Mouse (Mus musculus) G1E-ER4 (cell line): ENCODE data around the gene Omp. TPM values are rescaled to one million over a fixed set of nuclear protein-coding genes. Genes with fewer than 3 reads are reported as not detected.

Experiments
- GATA1 ChIP-seq: IDR thresholded peaks from one replicate; pipeline ENCODE4 v1.8.0; 2012; ENCODE audit warnings: low read length, inconsistent platforms
- polyA plus RNA-seq: library from polyadenylated mRNA; stranded (reverse); fragments of >175 nt; gene quantifications from 2 replicates; pipeline ENCODE4 v1.2.3, GENCODE M21; 2012

The Omp gene
- polyA plus RNA-seq, 1 experiment: not detected

DNA sequence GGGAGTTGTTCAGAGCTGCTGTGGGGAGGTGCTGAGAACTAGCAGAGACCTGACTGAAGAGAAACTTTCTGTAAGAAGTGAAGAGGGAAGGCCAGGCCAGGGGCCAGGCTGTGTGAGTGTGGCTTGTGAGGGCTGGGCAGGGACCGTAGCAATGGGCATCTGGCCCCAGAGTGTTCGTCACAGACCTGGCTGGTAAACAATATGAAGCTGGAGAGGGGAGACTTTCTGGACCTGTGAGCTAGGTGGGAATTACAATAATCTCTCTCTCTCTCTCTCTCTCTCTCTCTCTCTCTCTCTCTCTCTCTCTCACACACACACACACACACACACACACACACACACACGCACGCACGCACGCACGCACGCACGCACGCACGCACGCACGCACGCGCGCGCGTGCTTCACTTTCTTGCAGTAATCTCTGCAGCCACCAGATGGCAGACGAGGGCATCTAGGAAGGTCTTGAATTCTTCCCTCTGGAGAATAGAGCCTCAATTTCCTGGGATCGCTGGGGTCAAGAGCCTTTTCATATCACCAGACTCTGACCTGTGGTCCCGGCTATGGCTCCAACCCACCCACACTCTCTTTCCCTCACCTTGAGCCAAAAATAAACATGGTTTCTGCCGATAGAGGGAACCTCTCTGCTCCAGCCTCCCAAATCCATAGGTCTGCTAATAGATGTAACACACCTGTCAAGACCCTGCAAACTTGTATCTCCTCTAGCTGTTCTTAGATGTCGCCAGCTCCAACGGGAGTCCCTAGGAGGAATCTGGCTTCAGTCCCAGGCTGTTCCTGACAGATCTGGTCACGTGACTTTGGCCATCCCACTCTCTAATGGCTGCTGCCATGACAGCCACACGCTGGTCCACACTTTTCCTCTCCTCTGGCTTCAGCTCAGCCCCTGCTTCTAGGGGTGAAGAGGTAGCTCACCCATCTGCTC is 42.0 kb downstream of the Omp start:
- no peak for TF ChIP-seq GATA1

DNA sequence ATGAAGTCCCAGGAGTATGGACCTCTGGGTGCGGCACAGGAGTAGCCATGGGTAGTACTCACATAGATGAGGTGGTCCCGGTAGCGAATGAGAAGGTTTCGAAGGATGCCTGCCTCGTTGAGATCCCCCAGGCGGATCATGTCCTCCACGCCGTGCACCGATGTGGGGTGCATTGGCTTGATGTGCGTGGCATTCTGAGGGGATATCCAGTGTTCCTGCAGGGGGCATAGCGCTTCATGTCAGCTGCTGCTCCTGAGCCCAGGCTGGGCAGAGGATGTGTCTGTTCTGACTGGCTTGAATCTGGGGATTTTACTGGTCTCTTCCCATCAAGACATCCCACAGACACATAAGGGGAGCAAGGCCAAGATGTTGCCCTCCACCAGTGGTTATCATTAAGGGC is 42.8 kb downstream of the Omp start:
- no peak for TF ChIP-seq GATA1

DNA sequence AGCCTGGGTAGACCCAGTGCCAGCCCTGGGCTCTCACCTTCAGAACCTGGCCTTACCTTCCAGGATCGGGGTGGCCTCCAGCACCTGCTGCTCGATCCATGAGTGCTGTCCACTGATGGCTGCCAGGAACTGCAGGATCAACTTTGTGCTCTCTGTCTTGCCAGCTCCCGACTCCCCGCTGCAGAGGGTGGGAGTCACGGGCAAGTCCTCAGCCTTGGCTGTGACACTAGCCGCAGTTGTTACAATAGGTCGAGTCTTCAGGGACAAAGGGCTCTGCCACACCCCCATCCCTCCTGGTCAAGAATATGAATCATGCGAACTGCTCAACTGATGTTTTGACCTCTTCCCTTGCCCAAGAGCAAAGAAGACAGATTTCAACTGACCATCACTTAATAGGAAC is 47.7 kb downstream of the Omp start:
- no peak for TF ChIP-seq GATA1

DNA sequence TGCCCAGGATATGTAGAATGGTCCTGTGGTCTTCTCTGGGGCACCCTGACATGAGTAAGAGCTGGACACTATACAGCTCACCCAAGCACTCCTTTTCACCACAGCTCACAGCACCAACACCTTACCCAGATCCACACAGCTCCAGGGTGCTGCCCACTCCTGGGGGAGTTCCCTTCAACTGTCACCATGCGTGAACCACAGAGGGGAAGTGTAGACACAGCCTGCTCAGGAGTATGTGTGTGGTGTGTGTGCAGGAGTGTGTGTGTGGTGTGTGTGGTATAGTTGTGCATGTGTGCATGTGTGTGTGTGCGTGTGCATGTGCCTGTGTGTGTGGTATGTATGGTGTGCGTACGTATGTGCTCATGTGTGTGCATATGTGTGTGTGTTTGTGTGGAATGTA is 49.5 kb downstream of the Omp start:
- no peak for TF ChIP-seq GATA1

Other genes with a start within 250 kb of the Omp start
- gene Gdpd4, start 225.5 kb downstream of the Omp start, polyA plus RNA-seq: not detected in 2 replicates
- gene Myo7a, start 26.0 kb downstream of the Omp start, polyA plus RNA-seq: 0.02 TPM in 1 of 2 replicates, not detected in the other
- gene Capn5, start 32.8 kb upstream of the Omp start, polyA plus RNA-seq: 0.51 and 0.69 TPM in 2 replicates
- 0.14 and 0.17 TPM in 2 replicates for gene B3gnt6, start 54.0 kb upstream of the Omp start, polyA plus RNA-seq
- 5.4 and 16.3 TPM in 2 replicates for gene Acer3, start 175.7 kb upstream of the Omp start, polyA plus RNA-seq
- gene Tsku, start 215.8 kb upstream of the Omp start, polyA plus RNA-seq: not detected in 2 replicates